Mouse (Mus musculus): ENCODE measurements around the gene Actrt2. TPM values are rescaled to one million over a fixed set of nuclear protein-coding genes. Genes with fewer than 3 reads are reported as not detected.

Actrt2 gene
- polyA plus RNA-seq (2012): not detected in 2 replicates

GRCm38 (mm10) chr4:154667767-154668166, at the start of gene Actrt2:
Gene Actrt2, minus strand, starts transcription at chr4:154667867.
- no peak for TF ChIP-seq GATA1 (IDR thresholded peaks at IDR 0.05; ENCODE audit: low read length)

- TF ChIP-seq GATA1 (IDR thresholded peaks at IDR 0.05; ENCODE audit: low read length): no peak
Observed at GRCm38 (mm10) chr4:154709391-154710107, 41.9 kb upstream of the Actrt2 start.

- TF ChIP-seq GATA1 (IDR thresholded peaks at IDR 0.05; ENCODE audit: low read length): no peak
Observed at GRCm38 (mm10) chr4:154708811-154709210, 41.1 kb upstream of the Actrt2 start.

GRCm38 (mm10) chr4:154708223-154708622, 40.6 kb upstream of the Actrt2 start:
- no peak for TF ChIP-seq GATA1 (IDR thresholded peaks at IDR 0.05; ENCODE audit: low read length)

GRCm38 (mm10) chr4:154707521-154707920, 39.9 kb upstream of the Actrt2 start:
- no peak for TF ChIP-seq GATA1 (IDR thresholded peaks at IDR 0.05; ENCODE audit: low read length)

GRCm38 (mm10) chr4:154706442-154706841, 38.8 kb upstream of the Actrt2 start:
- no peak for TF ChIP-seq GATA1 (IDR thresholded peaks at IDR 0.05; ENCODE audit: low read length)

- no peak for TF ChIP-seq GATA1 (IDR thresholded peaks at IDR 0.05; ENCODE audit: low read length)
Observed at GRCm38 (mm10) chr4:154705681-154706080, 38.0 kb upstream of the Actrt2 start.

- no peak for TF ChIP-seq GATA1 (IDR thresholded peaks at IDR 0.05; ENCODE audit: low read length)
Observed at GRCm38 (mm10) chr4:154705056-154705455, 37.4 kb upstream of the Actrt2 start.

- TF ChIP-seq GATA1 (IDR thresholded peaks at IDR 0.05; ENCODE audit: low read length): no peak
Observed at GRCm38 (mm10) chr4:154704591-154704990, 36.9 kb upstream of the Actrt2 start.

GRCm38 (mm10) chr4:154703426-154704070, 35.9 kb upstream of the Actrt2 start:
- TF ChIP-seq GATA1 (IDR thresholded peaks at IDR 0.05; ENCODE audit: low read length): no peak

- no peak for TF ChIP-seq GATA1 (IDR thresholded peaks at IDR 0.05; ENCODE audit: low read length)
Observed at GRCm38 (mm10) chr4:154702931-154703330, 35.3 kb upstream of the Actrt2 start.

- TF ChIP-seq GATA1 (IDR thresholded peaks at IDR 0.05; ENCODE audit: low read length): peak; percentile 13
Observed at GRCm38 (mm10) chr4:154702186-154702585, 34.5 kb upstream of the Actrt2 start.

- no peak for TF ChIP-seq GATA1 (IDR thresholded peaks at IDR 0.05; ENCODE audit: low read length)
Observed at GRCm38 (mm10) chr4:154700921-154701412, 33.3 kb upstream of the Actrt2 start.

GRCm38 (mm10) chr4:154700436-154700835, 32.8 kb upstream of the Actrt2 start:
- TF ChIP-seq GATA1 (IDR thresholded peaks at IDR 0.05; ENCODE audit: low read length): no peak

GRCm38 (mm10) chr4:154699236-154699635, 31.6 kb upstream of the Actrt2 start:
- no peak for TF ChIP-seq GATA1 (IDR thresholded peaks at IDR 0.05; ENCODE audit: low read length)

GRCm38 (mm10) chr4:154698631-154699030, 31.0 kb upstream of the Actrt2 start:
- no peak for TF ChIP-seq GATA1 (IDR thresholded peaks at IDR 0.05; ENCODE audit: low read length)

All from G1E-ER4 (cell line).